Mouse (Mus musculus) kidney, adult 9 months (tissue): ENCODE results near the gene Ccr6.

Source experiments
- DNase-seq: peaks from one replicate; pipeline ENCODE4 v3.0.0; 2022

The Ccr6 gene

GRCm38 (mm10) chr17:8234537-8234936 lies 1.3 kb upstream of the Ccr6 start:
- DNase-seq: no peak

- DNase-seq: no peak
These were observed 2.3 kb downstream of the Ccr6 start for GRCm38 (mm10) chr17:8238012-8238710.

- no peak for DNase-seq
These were observed 3.7 kb downstream of the Ccr6 start for GRCm38 (mm10) chr17:8239561-8239960.

- DNase-seq: no peak
These were observed 4.7 kb downstream of the Ccr6 start for GRCm38 (mm10) chr17:8240517-8240916.

GRCm38 (mm10) chr17:8241645-8242044 lies 5.8 kb downstream of the Ccr6 start:
- DNase-seq: no peak

- DNase-seq: peak; percentile 27
These were observed 6.3 kb downstream of the Ccr6 start for GRCm38 (mm10) chr17:8242186-8242585.

GRCm38 (mm10) chr17:8244124-8244523 lies 8.3 kb downstream of the Ccr6 start:
- DNase-seq: no peak

- DNase-seq: no peak
These were observed 10.4 kb downstream of the Ccr6 start for GRCm38 (mm10) chr17:8246102-8246754.

GRCm38 (mm10) chr17:8251704-8252103 lies 15.9 kb downstream of the Ccr6 start:
- DNase-seq: no peak

- DNase-seq: no peak
These were observed 18.4 kb downstream of the Ccr6 start for GRCm38 (mm10) chr17:8254268-8254667.

- no peak for DNase-seq
These were observed 19.1 kb downstream of the Ccr6 start for GRCm38 (mm10) chr17:8254914-8255313.

GRCm38 (mm10) chr17:8255583-8255982 lies 19.7 kb downstream of the Ccr6 start:
- DNase-seq: no peak

GRCm38 (mm10) chr17:8256982-8257381 lies 21.1 kb downstream of the Ccr6 start:
- DNase-seq: peak; percentile 31

- DNase-seq: peak; percentile 87
These were observed 28.8 kb downstream of the Ccr6 start for GRCm38 (mm10) chr17:8264638-8265037.

- no peak for DNase-seq
These were observed 36.4 kb downstream of the Ccr6 start for GRCm38 (mm10) chr17:8272054-8272749.

GRCm38 (mm10) chr17:8272951-8273350 lies 37.1 kb downstream of the Ccr6 start:
- no peak for DNase-seq

GRCm38 (mm10) chr17:8276071-8276470 lies 40.2 kb downstream of the Ccr6 start:
- DNase-seq: peak; percentile 85

- DNase-seq: no peak
These were observed 40.8 kb downstream of the Ccr6 start for GRCm38 (mm10) chr17:8276680-8277079.

- no peak for DNase-seq
These were observed 41.4 kb downstream of the Ccr6 start for GRCm38 (mm10) chr17:8277266-8277665.

GRCm38 (mm10) chr17:8278356-8278755 lies 42.5 kb downstream of the Ccr6 start:
- DNase-seq: peak; percentile 62

- DNase-seq: peak; percentile 97
These were observed 47.1 kb downstream of the Ccr6 start, which contains the start of gene Mpc1 for GRCm38 (mm10) chr17:8282821-8283525. Gene Mpc1, plus strand, starts transcription at chr17:8282904.

- peak; percentile 97 for DNase-seq
These were observed 47.8 kb downstream of the Ccr6 start for GRCm38 (mm10) chr17:8283526-8284253.
